Mouse (Mus musculus) CH12.LX (cell line): ENCODE results near the gene A730015C16Rik. TPM values are rescaled to one million over a fixed set of nuclear protein-coding genes. Genes with fewer than 3 reads are reported as not detected.

Experiments used
- DNase-seq: peaks from one replicate; pipeline ENCODE4 v3.0.0-alpha.2; 2013; ENCODE audit errors: extremely low read depth
- H3K27ac ChIP-seq: 2 replicates; pipeline ENCODE4 v1.5.1; 2012; ENCODE audit warnings: low read depth, mild to moderate bottlenecking, control low read depth, moderate library complexity; ENCODE audit not compliant: insufficient read depth
- H3K27me3 ChIP-seq: replicated peaks from 2 replicates; pipeline ENCODE3; 2012; ENCODE audit warnings: inconsistent platforms
- H3K36me3 ChIP-seq, 2 experiments: replicated peaks in 1 of 2; 2 replicates each; pipeline versions ENCODE3 to v1.6.1; 2012; ENCODE audit warnings: inconsistent platforms in 1 of 2, low read length in 1 of 2, mild to moderate bottlenecking in 1 of 2, mixed read lengths in 1 of 2, moderate library complexity in 1 of 2; ENCODE audit not compliant: control insufficient read depth in 1 of 2, insufficient read depth in 1 of 2
- H3K4me1 ChIP-seq, 2 experiments: 2 replicates each; pipeline ENCODE4 v1.6.1; 2012; ENCODE audit warnings: inconsistent platforms in 1 of 2, moderate library complexity in 1 of 2; ENCODE audit not compliant: insufficient read depth in 2 of 2, control insufficient read depth in 1 of 2
- H3K4me2 ChIP-seq: 2 replicates; pipeline ENCODE4 v1.6.1; 2012; ENCODE audit warnings: low read depth, mild to moderate bottlenecking, control low read depth; ENCODE audit not compliant: poor library complexity, insufficient read depth, severe bottlenecking
- H3K4me3 ChIP-seq, 3 experiments: fragments of 150-350 bp in 1 of 3; sonication (generic) in 1 of 3; replicated peaks in 1 of 3; 2 replicates each; pipeline versions ENCODE3 to v1.5.1; 2011 to 2012; ENCODE audit warnings: low read depth in 2 of 3, low read length in 2 of 3, mild to moderate bottlenecking in 2 of 3, moderate library complexity in 2 of 3, control low read depth in 1 of 3, improper control_type of control experiment in 1 of 3, inconsistent platforms in 1 of 3, mixed read lengths in 1 of 3; ENCODE audit not compliant: poor library complexity in 1 of 3
- H3K79me2 ChIP-seq: replicated peaks from 2 replicates; pipeline ENCODE4 v1.6.1; 2012; ENCODE audit warnings: mild to moderate bottlenecking, moderate library complexity; ENCODE audit not compliant: control insufficient read depth, poor library complexity, insufficient read depth, severe bottlenecking; ENCODE audit errors: extremely low read depth
- H3K9ac ChIP-seq: 2 replicates; pipeline ENCODE4 v1.6.1; 2012; ENCODE audit warnings: low read depth, mild to moderate bottlenecking, control low read depth, moderate library complexity; ENCODE audit not compliant: insufficient read depth
- H3K9me3 ChIP-seq: replicated peaks from 2 replicates; pipeline ENCODE3; 2012; ENCODE audit warnings: low read length, inconsistent platforms, mixed read lengths
- CHD2 ChIP-seq: IDR thresholded peaks from 2 replicates; pipeline ENCODE4 v1.6.1; 2011; ENCODE audit warnings: low read length, improper control_type of control experiment
- CTCF ChIP-seq, 2 experiments: IDR thresholded peaks in 1 of 2; conservative IDR thresholded peaks in 1 of 2; 2 replicates each; pipeline ENCODE4 v1.5.1; 2011 to 2012; ENCODE audit warnings: low read depth in 2 of 2, low read length in 2 of 2, improper control_type of control experiment in 1 of 2, inconsistent platforms in 1 of 2, mild to moderate bottlenecking in 1 of 2, moderate library complexity in 1 of 2
- ELF1 ChIP-seq: IDR thresholded peaks from 2 replicates; pipeline ENCODE4 v1.6.1; 2014; ENCODE audit warnings: low read depth, mild to moderate bottlenecking, inconsistent platforms, low read length, improper control_type of control experiment
- MAZ ChIP-seq: IDR thresholded peaks from 2 replicates; pipeline ENCODE4 v1.6.1; 2012; ENCODE audit warnings: low read depth, mild to moderate bottlenecking, inconsistent platforms, low read length, improper control_type of control experiment, moderate library complexity
- POLR2AphosphoS2 ChIP-seq: IDR thresholded peaks from 2 replicates; pipeline ENCODE4 v1.6.1; 2011; ENCODE audit warnings: low read depth, low read length, improper control_type of control experiment
- RAD21 ChIP-seq: IDR thresholded peaks from 2 replicates; pipeline ENCODE4 v1.6.1; 2011; ENCODE audit warnings: low read depth, mild to moderate bottlenecking, low read length, improper control_type of control experiment, moderate library complexity
- SMC3 ChIP-seq: IDR thresholded peaks from 2 replicates; pipeline ENCODE4 v1.6.1; 2011; ENCODE audit warnings: low read depth, low read length, improper control_type of control experiment
- dilution Hi-C: fragments of 300-500 bp; cut with MboI; formaldehyde crosslinking; loops from 2 replicates; pipeline ENCODE4 v1.14.3; 2020; ENCODE audit warnings: low sequenced_read_pairs; ENCODE audit not compliant: extremely low pct_unique_long_range_greater_than_20kb, extremely low pct_ligation_motif_present
- in situ Hi-C: fragments of 300-500 bp; cut with MboI; formaldehyde crosslinking; loops from 3 replicates; pipeline ENCODE4 v1.14.3; 2019; ENCODE audit warnings: low sequenced_read_pairs, low pct_ligation_motif_present, low pct_unique_long_range_greater_than_20kb, mixed read lengths
- polyA plus RNA-seq: library from polyadenylated mRNA; unstranded; fragments of >175 nt; gene quantifications from 2 replicates; pipeline ENCODE4 v1.2.1, GENCODE M21; 2012; ENCODE audit warnings: low read depth; ENCODE audit not compliant: insufficient read length
- total RNA-seq, 2 experiments: library from RNA; depleted of rRNA; stranded (reverse); fragments of 300-350 nt in 1 of 2; fragments of >200 nt in 1 of 2; gene quantifications; 2 replicates each; pipeline ENCODE4 v1.2.3; 2012 to 2014

The A730015C16Rik gene
- total and polyA plus RNA-seq, 3 experiments, result 0.26 to 7.0 TPM; not detected in 1

GRCm38 (mm10) chr4:108798083-108798830 is 50.2 kb downstream of the A730015C16Rik start:
- Histone ChIP-seq H3K4me3 (no peak overlapping the region), H3K36me3 (no peaks in the 10 kb centered on the region), H3K79me2 (no peaks in the 10 kb centered on the region), H3K9me3 (no peaks in the 10 kb centered on the region), H3K9ac (no peak overlapping the region), H3K27me3 (peaks cover 2% of the 10 kb centered on the region), H3K4me2 (no peak overlapping the region)
- peak; percentile 68 for DNase-seq
- in situ Hi-C loops, result no loop called here
- dilution Hi-C loops, result no loop called here
- TF ChIP-seq SMC3 (peak; percentile 74), ELF1 (no peak), MAZ (peak; percentile 85), RAD21 (peak; percentile 65), CHD2 (peak; percentile 74), CTCF (conservative IDR thresholded peaks at IDR 0.05 in 1 of 2, IDR thresholded peaks at IDR 0.05 in 1 of 2; ENCODE audit: low read depth in 2 of 2, low read length in 2 of 2) (peak; percentile 54 to 77; a peak in 3 of 4 replicates), POLR2AphosphoS2 (no peak)
- TF ChIP-seq, all 38 proteins: peak for 5
- no peak overlapping the region for H3K27ac ChIP-seq
- no peaks in the 10 kb centered on the region for H3K4me1 ChIP-seq

Other genes with a start within 250 kb of the A730015C16Rik start
- gene Cc2d1b, start 228.7 kb downstream of the A730015C16Rik start, total RNA-seq (2012; rRNA removed), result 60.9 and 61.4 TPM in 2 replicates
- 48.9 and 59.0 TPM in 2 replicates for gene Cc2d1b, start 228.7 kb downstream of the A730015C16Rik start, total RNA-seq (2014; rRNA removed)
- gene Cc2d1b, start 228.7 kb downstream of the A730015C16Rik start, polyA plus RNA-seq, result 57.5 and 69.1 TPM in 2 replicates
- gene 3110021N24Rik, start 129.0 kb downstream of the A730015C16Rik start, total RNA-seq (2012; rRNA removed), result 0.13 and 0.17 TPM in 2 replicates
- gene 3110021N24Rik, start 129.0 kb downstream of the A730015C16Rik start, total RNA-seq (2014; rRNA removed), result not detected in 2 replicates
- gene 3110021N24Rik, start 129.0 kb downstream of the A730015C16Rik start, polyA plus RNA-seq, result not detected in 2 replicates
- gene Zfyve9, start 67.8 kb downstream of the A730015C16Rik start, total RNA-seq (2012; rRNA removed), result 2.5 and 2.8 TPM in 2 replicates
- gene Zfyve9, start 67.8 kb downstream of the A730015C16Rik start, total RNA-seq (2014; rRNA removed), result 0.83 and 0.89 TPM in 2 replicates
- 1.6 and 1.7 TPM in 2 replicates for gene Zfyve9, start 67.8 kb downstream of the A730015C16Rik start, polyA plus RNA-seq
- gene Btf3l4, start 15.0 kb downstream of the A730015C16Rik start, total RNA-seq (2012; rRNA removed), result 32.1 and 33.3 TPM in 2 replicates
- 52.7 and 70.5 TPM in 2 replicates for gene Btf3l4, start 15.0 kb downstream of the A730015C16Rik start, total RNA-seq (2014; rRNA removed)
- gene Btf3l4, start 15.0 kb downstream of the A730015C16Rik start, polyA plus RNA-seq, result 67.6 and 74.5 TPM in 2 replicates
- gene Txndc12, start 14.0 kb downstream of the A730015C16Rik start, total RNA-seq (2012; rRNA removed), result 35.9 and 45.5 TPM in 2 replicates
- gene Txndc12, start 14.0 kb downstream of the A730015C16Rik start, total RNA-seq (2014; rRNA removed), result 61.4 and 62.3 TPM in 2 replicates
- gene Txndc12, start 14.0 kb downstream of the A730015C16Rik start, polyA plus RNA-seq, result 44.1 and 52.7 TPM in 2 replicates
- 36.1 and 48.4 TPM in 2 replicates for gene Kti12, start 834 bp downstream of the A730015C16Rik start, total RNA-seq (2012; rRNA removed)
- 51.4 and 66.0 TPM in 2 replicates for gene Kti12, start 834 bp downstream of the A730015C16Rik start, total RNA-seq (2014; rRNA removed)
- 73.8 and 81.3 TPM in 2 replicates for gene Kti12, start 834 bp downstream of the A730015C16Rik start, polyA plus RNA-seq
- 0.55 and 0.85 TPM in 2 replicates for gene Rab3b, start 30.4 kb upstream of the A730015C16Rik start, total RNA-seq (2012; rRNA removed)
- gene Rab3b, start 30.4 kb upstream of the A730015C16Rik start, total RNA-seq (2014; rRNA removed), result 0.15 and 0.56 TPM in 2 replicates
- 0.76 and 0.94 TPM in 2 replicates for gene Rab3b, start 30.4 kb upstream of the A730015C16Rik start, polyA plus RNA-seq
- gene Nrd1, start 152.0 kb upstream of the A730015C16Rik start, total RNA-seq (2012; rRNA removed), result 37.7 and 41.9 TPM in 2 replicates
- gene Nrd1, start 152.0 kb upstream of the A730015C16Rik start, total RNA-seq (2014; rRNA removed), result 83.8 and 104 TPM in 2 replicates
- gene Nrd1, start 152.0 kb upstream of the A730015C16Rik start, polyA plus RNA-seq, result 144 and 147 TPM in 2 replicates